Mouse (Mus musculus): ENCODE results near the gene Pknox2. TPM values are rescaled to one million over a fixed set of nuclear protein-coding genes. Genes with fewer than 3 reads are reported as not detected.
A peak's percentile ranks its signal among the peaks of the same experiment; 100 is the strongest.

Pknox2 gene
- polyA plus RNA-seq, 1 experiment from 2014 or later: 40.6 TPM

- H3K36me3 ChIP-seq: no peaks in the 10 kb centered on the region
- peaks cover 31% of the 10 kb centered on the region for H3K4me1 ChIP-seq (replicated peaks)
- no peaks in the 10 kb centered on the region for H3K9me3 ChIP-seq
- no peak overlapping the region for H3K9ac ChIP-seq
- no peak overlapping the region for H3K4me3 ChIP-seq
- H3K27me3 ChIP-seq: no peaks in the 10 kb centered on the region
- WGBS: 6% methylated on average over 5 of the region's 5 CpGs
- ATAC-seq (ENCODE audit: low FRiP score, low read depth): no peak
- no peak overlapping the region for H3K4me2 ChIP-seq
- no peak overlapping the region for H3K27ac ChIP-seq (replicated peaks)
Measured at GRCm38 (mm10) chr9:37093086-37093485, 54.1 kb downstream of the Pknox2 start.

DNA sequence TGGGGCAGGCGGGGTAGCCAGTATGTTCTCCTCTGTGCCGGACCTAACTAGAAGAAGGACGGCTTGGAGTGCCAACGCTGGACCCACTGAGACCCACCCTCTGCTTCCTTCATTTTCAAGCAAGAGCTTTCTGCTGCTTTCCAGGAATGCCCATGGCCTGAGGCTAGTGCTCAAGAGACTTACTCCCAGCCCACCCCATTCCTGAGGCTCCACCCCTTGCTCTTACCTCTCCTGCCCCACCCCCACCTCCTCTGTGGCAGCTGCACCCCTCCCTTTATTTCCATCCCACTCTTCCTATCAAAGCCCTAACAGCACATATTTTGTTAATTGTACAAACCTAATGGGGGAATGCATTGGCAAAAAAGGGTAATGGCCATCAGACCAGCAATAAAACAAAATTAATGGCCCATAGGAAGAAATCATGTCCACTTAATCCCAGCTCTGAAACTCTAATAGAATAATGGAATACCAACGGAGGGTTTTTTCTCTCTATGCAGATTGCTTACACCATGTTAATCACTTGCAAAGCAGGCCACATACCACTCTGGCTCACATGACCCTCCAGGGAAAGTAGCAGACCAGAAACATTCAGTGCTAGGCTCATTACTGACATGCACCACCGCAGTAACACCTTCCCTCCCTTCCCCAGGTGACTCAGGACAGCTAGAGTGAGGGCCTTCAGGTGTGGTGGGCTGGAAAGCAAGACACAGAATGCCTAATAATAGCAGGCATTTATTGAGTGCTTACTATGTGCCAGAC, 57.1 kb downstream of the Pknox2 start:
- no peak overlapping the region for H3K9ac ChIP-seq
- H3K4me3 ChIP-seq: no peak overlapping the region
- H3K4me1 ChIP-seq (replicated peaks): peaks cover 34% of the 10 kb centered on the region
- H3K4me2 ChIP-seq: no peak overlapping the region
- WGBS: 26% methylated on average over 6 of the region's 6 CpGs
- H3K27ac ChIP-seq (replicated peaks): no peak overlapping the region
- H3K36me3 ChIP-seq: no peaks in the 10 kb centered on the region
- H3K9me3 ChIP-seq: no peaks in the 10 kb centered on the region
- no peaks in the 10 kb centered on the region for H3K27me3 ChIP-seq
- 0 out of 2 replicates have a peak, but pooled peaks have one; percentile 44 for ATAC-seq (ENCODE audit: low FRiP score, low read depth)

DNA sequence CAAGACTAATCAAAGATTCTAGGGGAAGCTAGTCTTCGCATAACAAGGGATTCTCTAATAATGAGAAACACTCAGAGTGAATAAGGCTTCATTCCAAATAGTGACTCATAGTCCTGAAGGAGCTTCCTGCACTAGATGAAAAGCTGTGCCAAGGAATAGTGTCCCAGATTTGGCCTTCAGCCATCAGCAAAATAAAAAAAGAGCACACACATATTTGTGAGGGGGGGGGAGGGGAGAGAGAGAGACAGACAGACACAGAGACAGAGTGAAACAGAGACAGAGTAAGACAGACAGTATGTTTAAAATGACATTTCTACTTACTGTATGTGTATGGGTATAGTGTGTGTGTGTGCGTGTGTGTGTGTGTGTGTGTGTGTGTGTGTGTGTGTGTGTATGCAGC, 61.8 kb downstream of the Pknox2 start:
- 57% methylated on average over 2 of the region's 2 CpGs for WGBS
- peaks cover 13% of the 10 kb centered on the region for H3K4me1 ChIP-seq (replicated peaks)
- H3K9me3 ChIP-seq: no peaks in the 10 kb centered on the region
- no peak overlapping the region for H3K9ac ChIP-seq
- H3K4me3 ChIP-seq: no peak overlapping the region
- H3K27me3 ChIP-seq: no peaks in the 10 kb centered on the region
- H3K4me2 ChIP-seq: no peak overlapping the region
- no peaks in the 10 kb centered on the region for H3K36me3 ChIP-seq
- no peak for ATAC-seq (ENCODE audit: low FRiP score, low read depth)
- no peak overlapping the region for H3K27ac ChIP-seq (replicated peaks)

DNA sequence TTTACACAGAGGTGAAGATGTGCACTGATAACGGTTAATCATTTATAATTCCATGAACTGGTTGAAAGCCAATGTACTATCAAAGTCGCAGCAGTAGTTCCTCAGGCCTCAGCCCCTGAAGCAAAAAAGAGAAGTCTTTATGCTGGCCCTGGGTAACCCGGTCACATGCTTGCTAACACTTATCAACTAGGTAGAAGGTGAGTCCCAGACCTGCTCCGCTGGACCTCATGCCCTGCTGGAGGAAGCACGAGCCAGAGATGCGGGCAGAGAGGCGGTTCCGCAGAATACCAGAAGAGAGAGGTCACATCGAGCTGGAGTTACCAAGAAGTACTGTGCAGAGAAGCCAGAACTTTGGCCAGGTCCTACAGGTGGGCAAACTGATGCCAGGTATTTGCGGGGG, 65.0 kb downstream of the Pknox2 start:
- H3K9me3 ChIP-seq: no peaks in the 10 kb centered on the region
- no peak overlapping the region for H3K4me2 ChIP-seq
- no peak overlapping the region for H3K4me3 ChIP-seq
- H3K9ac ChIP-seq: no peak overlapping the region
- peaks cover 11% of the 10 kb centered on the region for H3K4me1 ChIP-seq (replicated peaks)
- no peak for ATAC-seq (ENCODE audit: low FRiP score, low read depth)
- no peaks in the 10 kb centered on the region for H3K36me3 ChIP-seq
- no peaks in the 10 kb centered on the region for H3K27me3 ChIP-seq
- no peak overlapping the region for H3K27ac ChIP-seq (replicated peaks)
- 93% methylated on average over 10 of the region's 10 CpGs for WGBS

- Histone ChIP-seq H3K36me3 (no peaks in the 10 kb centered on the region), H3K27me3 (no peaks in the 10 kb centered on the region), H3K9ac (no peak overlapping the region), H3K4me1 (replicated peaks) (peaks cover 27% of the 10 kb centered on the region), H3K27ac (replicated peaks) (no peak overlapping the region), H3K4me2 (no peak overlapping the region), H3K4me3 (no peak overlapping the region), H3K9me3 (no peaks in the 10 kb centered on the region)
- no peak for ATAC-seq (ENCODE audit: low FRiP score, low read depth)
- 91% methylated on average over 6 of the region's 6 CpGs for WGBS
Measured at GRCm38 (mm10) chr9:37080309-37080708, 66.9 kb downstream of the Pknox2 start.

DNA sequence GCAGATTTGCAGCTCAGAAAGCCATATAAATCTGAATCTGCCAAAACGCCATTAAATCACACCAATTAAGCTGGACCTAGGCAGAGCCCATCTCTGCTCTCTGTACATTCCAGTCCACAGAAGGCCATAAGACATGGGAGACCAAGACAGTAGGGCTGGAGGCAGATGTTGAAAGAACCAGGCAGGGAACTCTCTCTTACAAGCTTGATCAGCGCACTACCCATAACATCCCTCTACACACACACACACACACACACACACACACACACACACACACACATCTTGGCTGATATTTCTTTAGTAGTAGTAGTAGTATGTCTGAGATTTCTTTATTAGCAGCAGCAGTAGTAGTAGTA, 70.2 kb downstream of the Pknox2 start:
- peak overlapping the region; percentile 74 for H3K27ac ChIP-seq (replicated peaks)
- no peaks in the 10 kb centered on the region for H3K27me3 ChIP-seq
- H3K4me2 ChIP-seq: peak overlapping the region; percentile 31
- peaks cover 35% of the 10 kb centered on the region for H3K4me1 ChIP-seq (replicated peaks)
- no peaks in the 10 kb centered on the region for H3K36me3 ChIP-seq
- H3K9me3 ChIP-seq: no peaks in the 10 kb centered on the region
- WGBS: 39% methylated on average over 2 of the region's 2 CpGs
- H3K9ac ChIP-seq: no peak overlapping the region
- peak; percentile 66; the same call in 1 of the 2 replicates for ATAC-seq (ENCODE audit: low FRiP score, low read depth)
- no peak overlapping the region for H3K4me3 ChIP-seq

DNA sequence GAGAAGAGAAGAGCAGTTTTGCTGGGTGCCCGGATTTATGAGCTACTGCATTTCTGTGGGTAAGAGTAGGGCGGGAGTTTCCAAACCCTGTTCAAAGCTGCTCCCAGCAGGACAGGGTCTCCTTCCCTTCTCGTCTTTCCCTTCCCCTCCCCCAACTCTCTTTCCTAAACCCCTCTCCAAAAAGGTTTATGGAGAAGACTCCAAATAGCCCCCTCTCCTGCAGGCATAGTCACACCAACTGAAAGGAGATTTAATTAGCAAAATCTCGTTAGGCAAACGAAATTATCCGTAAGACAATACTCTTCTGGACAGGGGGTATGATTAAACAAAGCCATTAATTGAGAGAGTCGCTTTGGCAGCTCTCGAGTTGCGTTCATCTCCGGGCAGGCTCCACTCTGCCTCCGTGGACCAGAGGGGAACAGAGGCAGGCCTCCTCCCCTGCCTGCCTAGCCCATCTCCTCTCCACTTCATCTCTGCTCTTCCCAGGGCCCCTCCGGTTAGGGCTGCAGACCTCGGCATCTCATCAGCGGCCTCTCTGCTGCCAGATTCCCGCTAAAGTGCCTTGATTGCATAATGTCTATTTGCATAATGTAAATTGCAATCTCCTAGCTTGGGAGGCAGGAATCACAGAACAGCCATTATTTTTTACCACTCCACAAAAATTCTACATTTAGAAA, 70.7 kb downstream of the Pknox2 start:
- Histone ChIP-seq H3K9me3 (no peaks in the 10 kb centered on the region), H3K27me3 (no peaks in the 10 kb centered on the region), H3K36me3 (no peaks in the 10 kb centered on the region), H3K4me1 (replicated peaks) (peaks cover 40% of the 10 kb centered on the region), H3K4me3 (no peak overlapping the region), H3K9ac (no peak overlapping the region), H3K4me2 (peak overlapping the region; percentile 31), H3K27ac (replicated peaks) (peak overlapping the region; percentile 74)
- ATAC-seq (ENCODE audit: low FRiP score, low read depth): peak; percentile 81
- 6% methylated on average over 15 of the region's 15 CpGs for WGBS

GRCm38 (mm10) chr9:37075903-37076302, 71.3 kb downstream of the Pknox2 start:
- WGBS: 28% methylated on average over 4 of the region's 4 CpGs
- peak; percentile 36; the same call in 1 of the 2 replicates for ATAC-seq (ENCODE audit: low FRiP score, low read depth)
- Histone ChIP-seq H3K36me3 (no peaks in the 10 kb centered on the region), H3K9me3 (no peaks in the 10 kb centered on the region), H3K27me3 (no peaks in the 10 kb centered on the region), H3K27ac (replicated peaks) (peak overlapping the region; percentile 74), H3K4me3 (no peak overlapping the region), H3K4me2 (0 out of 2 replicates have a peak overlapping the region, but pooled peaks have one; percentile 31), H3K9ac (no peak overlapping the region), H3K4me1 (replicated peaks) (peaks cover 44% of the 10 kb centered on the region)

- Histone ChIP-seq H3K9ac (no peak overlapping the region), H3K4me2 (no peak overlapping the region), H3K4me3 (no peak overlapping the region), H3K36me3 (no peaks in the 10 kb centered on the region), H3K27ac (replicated peaks) (peak overlapping the region; percentile 6; the same call in 1 of the 2 replicates), H3K27me3 (no peaks in the 10 kb centered on the region), H3K9me3 (no peaks in the 10 kb centered on the region), H3K4me1 (replicated peaks) (peaks cover 42% of the 10 kb centered on the region)
- WGBS: 86% methylated on average over 6 of the region's 6 CpGs
- no peak for ATAC-seq (ENCODE audit: low FRiP score, low read depth)
Measured at GRCm38 (mm10) chr9:37069391-37070312, 77.6 kb downstream of the Pknox2 start.

DNA sequence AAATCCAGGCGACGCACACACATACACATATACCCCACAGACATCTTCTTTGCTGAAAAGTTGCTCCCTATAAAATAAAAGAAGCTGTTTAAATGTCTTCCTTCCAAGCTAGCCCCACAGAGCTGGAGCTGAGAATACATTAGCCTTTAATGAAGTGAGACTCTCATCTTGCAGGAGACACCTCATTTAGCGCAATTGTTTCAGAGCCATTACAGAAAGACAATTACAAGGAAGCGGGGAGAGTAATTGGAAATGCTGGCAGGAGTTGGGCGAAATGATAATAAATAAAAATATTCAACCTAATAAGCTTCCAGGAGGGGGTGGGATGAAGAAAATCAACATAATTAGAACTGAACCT, 79.8 kb downstream of the Pknox2 start:
- ATAC-seq (ENCODE audit: low FRiP score, low read depth): peak; percentile 60
- no peak overlapping the region for H3K9ac ChIP-seq
- H3K9me3 ChIP-seq: no peaks in the 10 kb centered on the region
- H3K4me3 ChIP-seq: no peak overlapping the region
- peak overlapping the region; percentile 79 for H3K27ac ChIP-seq (replicated peaks)
- no peaks in the 10 kb centered on the region for H3K36me3 ChIP-seq
- no peak overlapping the region for H3K4me2 ChIP-seq
- 44% methylated on average over 5 of the region's 5 CpGs for WGBS
- no peaks in the 10 kb centered on the region for H3K27me3 ChIP-seq
- H3K4me1 ChIP-seq (replicated peaks): peaks cover 35% of the 10 kb centered on the region

DNA sequence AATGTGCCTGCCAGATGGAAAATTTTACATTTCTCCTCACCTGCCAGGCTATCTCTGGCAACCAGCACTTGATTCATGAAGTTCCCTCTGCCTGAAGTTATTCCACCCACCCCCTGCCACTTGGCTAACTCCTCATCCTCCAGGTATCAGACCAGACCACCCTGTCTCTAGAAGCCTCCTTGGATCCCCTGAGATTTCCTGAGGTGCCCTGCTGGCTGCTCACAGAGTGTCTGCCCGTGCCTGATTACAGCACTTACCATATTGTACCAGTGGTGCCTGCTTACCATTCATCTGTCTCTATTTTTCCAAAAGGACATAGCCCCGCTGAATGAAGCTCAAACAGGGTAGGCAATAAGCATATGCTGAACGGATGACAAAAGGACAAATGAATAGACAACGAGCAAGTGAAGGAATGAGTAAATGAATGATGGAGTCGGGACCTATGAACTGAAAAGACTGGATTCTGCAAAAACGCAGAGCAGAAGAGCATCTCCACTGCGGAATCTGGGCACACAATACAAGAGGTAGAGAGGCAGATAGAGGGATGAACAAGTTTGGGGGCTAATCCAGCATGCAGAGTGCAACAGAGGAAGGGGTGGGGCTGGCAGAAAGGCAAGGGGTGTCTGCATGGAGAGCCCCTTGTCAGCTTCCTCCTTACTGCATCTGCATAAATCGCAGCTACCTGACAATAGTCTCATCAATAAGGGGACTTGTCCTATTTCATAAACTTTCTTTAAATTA, 80.3 kb downstream of the Pknox2 start:
- no peak overlapping the region for H3K4me3 ChIP-seq
- 0 out of 2 replicates have a peak overlapping the region, but pooled peaks have one; percentile 14 for H3K9ac ChIP-seq
- H3K4me2 ChIP-seq: 0 out of 2 replicates have a peak overlapping the region, but pooled peaks have one; percentile 4
- no peaks in the 10 kb centered on the region for H3K27me3 ChIP-seq
- H3K27ac ChIP-seq (replicated peaks): peak overlapping the region; percentile 79
- ATAC-seq (ENCODE audit: low FRiP score, low read depth): peak; percentile 49; the same call in 1 of the 2 replicates
- H3K36me3 ChIP-seq: no peaks in the 10 kb centered on the region
- 41% methylated on average over 8 of the region's 8 CpGs for WGBS
- H3K4me1 ChIP-seq (replicated peaks): peaks cover 35% of the 10 kb centered on the region
- H3K9me3 ChIP-seq: no peaks in the 10 kb centered on the region
